Mouse (Mus musculus) left cerebral cortex, adult 2 months (tissue): ENCODE results near the gene Itpk1. TPM values are rescaled to one million over a fixed set of nuclear protein-coding genes. Genes with fewer than 3 reads are reported as not detected.

Source experiments
- DNase-seq, 2 experiments: peaks; one replicate each; pipeline ENCODE4 v3.0.0; 2021 to 2022; ENCODE audit warnings: low spot score in 2 of 2, mixed read lengths in 1 of 2; ENCODE audit errors: extremely low spot score in 1 of 2
- H3K27ac ChIP-seq: fragments of 200-600 bp; 2 replicates; pipeline ENCODE4 v1.8.1; 2022
- H3K4me3 ChIP-seq: fragments of 200-600 bp; 2 replicates; pipeline ENCODE4 v1.8.1; 2022
- CTCF ChIP-seq: fragments of 200-600 bp; IDR thresholded peaks from 2 replicates; pipeline ENCODE4 v1.8.1; 2022; ENCODE audit warnings: antibody characterized with exemption, mild to moderate bottlenecking, moderate library complexity
- intact Hi-C: fragments of 180-260 bp; cut with DNase I; formaldehyde crosslinking; loops from one replicate; pipeline ENCODE4 v1.15.1; 2025
- total RNA-seq, 2 experiments: library from RNA; stranded (reverse); gene quantifications; 2 replicates each; pipeline ENCODE4 v1.2.3; 2021

The Itpk1 gene
- total RNA-seq, 2 experiments from 2014 or later: 52.3 to 54.9 TPM

GRCm38 (mm10) chr12:102729855-102730797 is 25.4 kb upstream of the Itpk1 start:
- TF ChIP-seq CTCF: no peak
- Histone ChIP-seq H3K4me3 (peak overlapping the region; percentile 27), H3K27ac (peak overlapping the region; percentile 4; the same call in 1 of the 2 replicates)
- peak; percentile 51 to 78 for DNase-seq
- intact Hi-C loops: no loop called here

GRCm38 (mm10) chr12:102725761-102726175 is 21.0 kb upstream of the Itpk1 start:
- Histone ChIP-seq H3K27ac (no peak overlapping the region), H3K4me3 (no peak overlapping the region)
- intact Hi-C loops: no loop called here
- DNase-seq: no peak
- TF ChIP-seq CTCF: no peak

DNA sequence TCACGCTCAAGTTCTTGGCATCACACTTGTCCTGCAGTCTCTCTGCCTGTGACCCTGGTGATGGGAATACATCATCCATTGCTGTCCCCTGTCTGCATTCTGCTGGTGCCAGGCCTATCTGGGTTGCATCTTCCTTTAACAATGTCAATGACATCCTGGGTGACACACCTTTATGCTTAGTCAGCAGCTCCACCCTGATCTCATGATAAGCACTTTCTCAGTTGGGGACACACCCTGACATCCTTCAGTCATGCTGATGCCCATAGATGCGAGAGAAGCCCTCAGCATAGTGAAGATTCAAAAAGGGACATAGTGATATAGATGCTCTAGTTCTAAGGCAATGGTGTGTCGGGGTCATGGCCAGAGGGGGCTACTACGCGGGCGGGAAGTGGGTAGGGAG is 20.4 kb upstream of the Itpk1 start:
- no peak for TF ChIP-seq CTCF

GRCm38 (mm10) chr12:102723861-102724260 is 19.1 kb upstream of the Itpk1 start:
- H3K27ac ChIP-seq: 0 out of 2 replicates have a peak overlapping the region, but pooled peaks have one; percentile 47
- no peak for TF ChIP-seq CTCF
- DNase-seq: no peak

More for the DNA sequence above, 20.4 kb upstream of the Itpk1 start:
- intact Hi-C loops: no loop called here
- Histone ChIP-seq H3K4me3 (no peak overlapping the region), H3K27ac (no peak overlapping the region)
- DNase-seq: no peak

DNA sequence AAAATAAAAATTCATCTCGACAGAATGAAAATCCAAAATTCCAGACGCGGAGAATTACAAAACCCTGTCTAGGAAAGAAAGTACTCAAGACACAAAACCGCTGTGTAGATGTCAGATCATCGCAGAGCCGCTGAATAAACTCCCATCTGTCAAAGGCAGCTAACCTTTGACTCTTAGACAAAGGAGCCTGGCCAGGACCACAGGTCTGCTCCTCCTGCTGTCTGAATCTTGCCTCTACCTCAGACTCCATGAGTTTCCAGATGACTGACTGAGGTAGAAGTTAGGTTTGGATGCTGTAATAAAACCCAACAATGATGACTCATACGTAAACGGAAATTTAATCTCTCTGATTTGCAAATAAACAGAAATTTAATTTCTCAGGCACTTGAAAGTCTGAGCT is 18.2 kb upstream of the Itpk1 start:
- TF ChIP-seq CTCF: no peak
- intact Hi-C loops: no loop called here
- no peak for DNase-seq
- Histone ChIP-seq H3K4me3 (no peak overlapping the region), H3K27ac (no peak overlapping the region)

More at GRCm38 (mm10) chr12:102723861-102724260, 19.1 kb upstream of the Itpk1 start:
- intact Hi-C loops: no loop called here
- H3K4me3 ChIP-seq: no peak overlapping the region

- no peak for TF ChIP-seq CTCF
- intact Hi-C loops: no loop called here
- DNase-seq: no peak
- H3K4me3 ChIP-seq: no peak overlapping the region
- H3K27ac ChIP-seq: no peak overlapping the region
Measured at GRCm38 (mm10) chr12:102722451-102722850, 17.7 kb upstream of the Itpk1 start.

GRCm38 (mm10) chr12:102719552-102720315 is 15.0 kb upstream of the Itpk1 start:
- H3K4me3 ChIP-seq: no peak overlapping the region
- intact Hi-C loops: loop anchor here (1.0 to 5.0 kb wide), 2 partner anchors 140 to 217 kb away; no protein-coding TSS in a partner anchor
- TF ChIP-seq CTCF: peak; percentile 89
- no peak overlapping the region for H3K27ac ChIP-seq
- DNase-seq: no peak

DNA sequence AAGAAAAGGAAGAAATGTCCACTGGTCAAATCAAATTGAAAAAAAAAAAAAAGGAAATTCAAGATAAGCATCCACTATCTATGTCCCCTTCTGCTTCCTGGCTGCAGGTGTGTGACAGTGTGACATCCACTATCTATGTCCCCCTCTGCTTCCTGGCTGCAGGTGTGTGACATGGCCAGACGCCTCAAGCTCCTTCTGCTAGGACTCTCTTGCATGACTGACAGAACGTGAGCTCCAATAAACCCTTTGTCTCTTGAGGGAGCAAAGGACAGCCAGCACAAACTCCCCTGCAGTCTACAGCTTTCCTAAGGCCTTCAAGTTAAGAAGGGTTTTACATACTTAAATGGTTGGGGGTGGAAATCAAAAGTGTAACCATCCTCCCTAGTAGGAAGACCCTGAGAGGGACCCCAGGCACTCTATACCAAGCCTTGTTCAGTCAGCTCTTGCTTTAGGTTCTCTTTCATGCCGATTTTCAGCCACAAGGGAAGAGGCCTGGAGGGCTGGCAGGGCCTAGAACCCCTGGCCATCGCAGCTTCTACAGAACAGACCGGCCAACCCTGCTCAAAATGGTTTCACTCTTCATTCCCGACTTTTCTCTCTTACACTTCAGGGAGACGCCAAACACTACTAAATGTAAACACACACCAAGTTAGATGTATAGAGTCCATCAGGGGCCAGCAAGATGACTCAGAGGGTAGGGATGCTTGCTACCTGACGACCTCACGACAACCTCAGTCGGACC is 10.1 kb upstream of the Itpk1 start:
- intact Hi-C loops: loop anchor here (5.0 kb wide), 1 partner anchor 213 kb away; no protein-coding TSS in a partner anchor
- no peak for TF ChIP-seq CTCF
- H3K27ac ChIP-seq: no peak overlapping the region

DNA sequence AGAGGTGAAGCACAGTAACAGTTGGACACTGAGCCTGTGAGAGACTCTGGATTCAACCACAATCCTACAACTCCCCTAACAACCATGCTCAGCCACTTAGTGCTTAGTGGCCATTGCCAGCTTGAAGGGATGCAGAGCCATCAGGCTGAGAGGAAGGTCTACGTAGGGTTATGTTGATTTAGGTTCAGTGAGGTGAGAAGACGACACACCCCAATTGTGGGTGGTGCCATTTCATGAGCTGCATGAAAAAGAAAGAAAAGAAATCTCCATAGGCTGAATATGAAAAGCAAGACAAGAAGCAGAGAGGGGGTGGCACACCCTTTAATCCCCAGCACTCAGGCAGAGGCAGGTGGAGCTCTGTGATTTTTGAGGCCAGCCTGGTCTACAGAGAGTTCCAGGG is 9.4 kb upstream of the Itpk1 start:
- H3K27ac ChIP-seq: no peak overlapping the region
- no peak for DNase-seq
- intact Hi-C loops: no loop called here
- no peak overlapping the region for H3K4me3 ChIP-seq
- TF ChIP-seq CTCF: no peak

More for the DNA sequence above, 10.1 kb upstream of the Itpk1 start:
- no peak for DNase-seq
- no peak overlapping the region for H3K4me3 ChIP-seq

GRCm38 (mm10) chr12:102713153-102713865 is 8.6 kb upstream of the Itpk1 start:
- no peak for DNase-seq
- intact Hi-C loops: no loop called here
- H3K27ac ChIP-seq: no peak overlapping the region
- no peak for TF ChIP-seq CTCF
- no peak overlapping the region for H3K4me3 ChIP-seq
